Mouse (Mus musculus) megakaryocyte, adult 5-6 weeks (primary cell): ENCODE data around the gene Creb5. TPM values are rescaled to one million over a fixed set of nuclear protein-coding genes. Genes with fewer than 3 reads are reported as not detected.

Experiments
- ATAC-seq: 2 replicates; pipeline ENCODE4 v1.8.0; 2016; ENCODE audit warnings: mild to moderate bottlenecking, inconsistent platforms; ENCODE audit not compliant: poor library complexity, severe bottlenecking
- total RNA-seq, 2 experiments: library from RNA; stranded (forward) in 1 of 2; stranded (reverse) in 1 of 2; fragments of 153-499, 151-499 nt in 1 of 2; fragments of 221-1000, 200-1000 nt in 1 of 2; gene quantifications; 2 replicates each; pipeline versions ENCODE4 v1.2.3 to v1.2.4; 2015 to 2017

The Creb5 gene
- total RNA-seq, 2 experiments from 2014 or later: 0.04 to 0.07 TPM

DNA sequence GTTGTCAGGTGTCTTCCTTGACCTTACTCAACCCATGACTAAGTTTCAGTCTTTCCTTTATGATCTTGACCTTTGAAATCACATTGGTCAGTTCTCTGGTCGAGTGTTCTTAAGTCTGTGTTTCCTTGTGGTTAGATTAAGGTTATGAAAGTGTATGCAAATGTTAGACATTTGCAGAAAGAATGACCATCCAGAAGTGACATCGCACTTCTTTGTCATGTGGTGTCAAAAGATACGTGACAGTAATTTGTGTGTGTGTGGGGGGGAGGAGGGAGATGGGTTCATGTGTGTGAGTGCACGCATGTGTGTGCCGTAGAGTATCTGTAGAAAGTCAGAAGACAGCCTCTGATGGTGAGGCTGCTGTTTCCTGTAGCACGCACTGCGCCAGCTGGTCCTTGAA lies 348.4 kb downstream of the Creb5 start:
- ATAC-seq: no peak

DNA sequence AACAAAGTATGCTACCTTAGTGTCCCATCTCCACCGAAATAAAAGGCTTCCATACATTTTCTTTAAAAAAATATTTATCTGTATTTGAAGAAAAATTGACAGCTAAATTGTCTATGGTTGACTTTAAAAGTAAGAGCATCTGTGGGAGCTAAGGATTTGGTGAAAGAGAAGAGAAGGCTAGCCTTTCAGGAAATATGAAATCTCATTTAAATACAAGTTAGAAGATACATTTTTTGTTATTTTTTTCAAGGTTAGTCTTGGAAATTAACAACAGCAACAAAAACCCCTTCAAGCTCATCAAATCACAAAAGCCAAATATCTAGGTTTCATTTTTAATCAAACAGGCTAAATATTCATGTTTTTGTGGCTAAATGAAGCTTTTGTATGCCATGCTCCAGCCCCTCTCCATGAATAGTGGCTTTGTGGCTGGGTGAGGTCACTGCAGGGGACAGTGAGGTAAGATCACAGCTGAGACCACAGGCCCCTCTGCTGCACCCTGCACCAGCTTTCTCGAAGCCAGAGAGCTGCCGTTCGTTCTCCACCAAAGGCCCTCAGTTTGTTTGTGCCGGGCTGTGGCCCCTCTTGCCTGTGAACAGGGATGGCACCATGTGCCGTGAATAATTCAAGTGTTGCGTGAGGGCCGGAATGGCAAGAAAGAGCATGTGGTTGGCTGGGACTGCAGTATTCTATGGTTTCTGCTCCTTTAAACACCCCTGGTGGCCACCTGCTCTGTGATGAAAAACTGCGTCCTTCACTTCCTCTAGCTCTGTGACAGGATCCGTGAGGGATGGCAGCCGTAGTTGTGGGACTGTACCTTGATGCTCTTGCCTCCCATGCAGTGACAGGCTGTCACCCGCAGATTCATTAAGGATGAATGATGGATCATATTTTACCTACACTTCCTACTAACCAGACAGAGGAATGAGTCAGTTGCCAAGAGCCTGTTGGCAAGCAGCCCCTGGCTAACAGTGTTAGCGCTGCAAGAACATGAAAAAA lies 350.6 kb downstream of the Creb5 start:
- ATAC-seq: no peak

DNA sequence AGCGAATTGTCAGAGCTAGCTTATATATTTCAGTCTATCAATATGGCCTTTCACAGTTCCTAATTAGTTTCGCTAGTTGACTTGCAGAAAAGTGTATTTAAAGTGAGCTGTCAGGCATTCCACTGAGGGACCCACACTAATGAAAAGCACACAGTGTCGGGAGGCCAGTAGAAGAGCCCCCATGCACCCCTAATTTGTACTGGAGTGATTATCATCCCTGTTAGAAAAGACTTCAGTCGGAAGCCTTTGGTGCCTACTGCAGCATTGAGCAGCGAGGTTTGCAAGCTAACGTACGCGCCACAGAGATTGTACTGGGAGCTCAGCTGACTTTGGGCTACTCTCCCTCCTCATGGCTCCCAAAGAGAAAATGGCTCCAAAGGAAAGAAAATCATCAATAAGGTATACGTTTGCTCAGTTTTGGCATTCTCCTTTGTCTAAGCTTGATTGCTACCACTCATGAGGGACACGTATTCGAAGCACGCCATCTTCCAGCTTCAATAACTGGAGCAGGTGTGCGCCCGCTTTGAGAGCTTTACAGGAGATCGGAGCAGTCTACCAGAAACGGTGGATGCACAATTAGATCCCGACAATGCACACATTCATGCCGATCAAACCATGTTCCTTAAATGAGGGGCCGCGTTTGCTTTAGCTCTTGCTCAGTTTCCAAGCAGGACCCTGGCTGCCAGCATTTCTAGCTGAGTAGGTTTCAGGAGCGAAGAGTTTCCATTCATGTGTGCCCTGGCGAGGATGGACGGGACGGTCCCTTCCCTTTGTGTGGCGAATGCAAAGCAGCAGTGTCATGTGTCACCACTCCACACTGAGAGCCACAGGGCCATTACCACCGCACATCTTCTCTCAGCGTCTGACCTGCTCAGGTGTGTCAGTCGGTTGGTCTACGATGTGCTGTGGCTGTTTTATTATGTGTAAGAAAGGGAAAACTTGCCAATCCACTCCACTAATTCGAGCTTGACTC lies 354.8 kb downstream of the Creb5 start:
- no peak for ATAC-seq

DNA sequence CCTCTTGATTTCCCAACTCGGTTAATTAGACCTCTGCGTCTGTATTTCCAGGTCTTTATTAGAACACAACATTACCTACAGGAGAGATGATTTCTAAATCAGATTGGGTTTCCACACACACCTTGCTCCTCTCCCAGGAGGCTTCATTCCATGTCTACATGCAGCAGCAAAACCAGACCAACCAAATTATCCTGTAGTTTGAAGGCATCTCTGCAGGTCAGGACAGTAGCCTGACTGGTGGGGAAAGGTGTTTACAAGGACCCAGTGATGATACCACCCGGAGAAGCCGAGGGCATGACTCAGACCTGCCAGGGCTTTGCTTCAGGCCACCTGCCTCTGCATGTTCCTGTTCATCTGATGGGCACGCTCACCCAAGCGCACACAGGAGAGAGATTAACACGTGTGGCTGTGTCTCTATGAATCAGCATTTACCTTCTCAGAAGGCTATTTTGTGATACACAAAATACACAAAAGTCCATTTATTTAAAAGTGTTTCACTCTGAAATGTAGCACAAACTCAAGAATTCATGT lies 355.8 kb downstream of the Creb5 start:
- no peak for ATAC-seq

DNA sequence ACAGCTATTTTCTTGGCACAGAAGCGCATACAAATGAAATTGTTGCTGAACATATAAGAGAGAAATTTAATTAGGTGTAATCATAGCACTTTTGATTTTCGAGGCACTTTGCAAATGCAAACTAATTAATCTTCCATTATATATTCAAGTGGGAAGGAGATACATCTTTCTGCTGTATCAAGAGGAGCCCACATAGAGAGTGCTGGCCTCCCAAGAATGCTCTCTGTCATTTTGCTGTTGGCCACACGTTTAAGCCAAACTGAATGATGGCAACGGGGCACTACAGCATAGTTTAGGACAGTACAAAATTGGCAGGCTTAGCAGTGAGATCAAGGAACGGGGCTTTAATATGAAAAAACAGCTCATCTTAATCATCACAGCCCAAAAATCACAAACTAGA lies 356.4 kb downstream of the Creb5 start:
- ATAC-seq: no peak

DNA sequence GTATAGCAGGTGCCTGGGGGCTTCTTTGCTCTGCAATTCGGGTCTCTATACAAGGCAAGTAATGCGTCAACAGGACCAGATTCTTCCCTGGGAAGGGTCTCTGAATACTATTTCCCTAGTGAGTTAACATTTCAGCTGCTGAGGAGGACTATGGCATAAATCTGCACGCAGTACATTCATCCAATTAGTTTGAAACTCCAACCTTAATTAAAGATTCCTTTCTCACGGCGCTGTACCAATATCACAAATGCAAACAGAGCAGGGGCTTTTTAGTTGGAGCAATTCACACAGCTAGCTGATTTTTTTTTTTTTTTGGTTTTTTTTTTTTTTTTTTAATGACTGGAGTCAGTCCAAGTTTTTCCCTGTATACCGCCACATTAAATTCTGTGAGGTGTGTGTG lies 357.0 kb downstream of the Creb5 start:
- ATAC-seq: no peak

DNA sequence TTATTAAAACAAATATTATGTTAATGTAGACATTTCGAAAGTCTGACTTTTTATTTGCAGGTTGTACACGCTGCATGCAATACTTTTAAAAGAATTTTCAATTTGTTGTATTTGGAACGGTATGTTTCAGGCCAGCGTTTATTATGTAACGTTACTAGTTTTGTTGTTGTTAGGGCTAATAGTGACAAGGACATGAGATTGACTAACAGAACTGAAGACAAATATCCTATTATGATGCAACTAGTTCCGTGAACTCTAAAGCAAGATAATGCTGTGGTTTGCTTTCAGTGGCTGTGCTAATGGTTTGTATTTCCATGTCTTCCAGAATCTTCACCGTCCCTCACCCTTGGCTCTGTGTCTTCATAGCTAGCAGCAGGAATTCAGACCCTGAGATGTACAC lies 357.9 kb downstream of the Creb5 start:
- no peak for ATAC-seq

DNA sequence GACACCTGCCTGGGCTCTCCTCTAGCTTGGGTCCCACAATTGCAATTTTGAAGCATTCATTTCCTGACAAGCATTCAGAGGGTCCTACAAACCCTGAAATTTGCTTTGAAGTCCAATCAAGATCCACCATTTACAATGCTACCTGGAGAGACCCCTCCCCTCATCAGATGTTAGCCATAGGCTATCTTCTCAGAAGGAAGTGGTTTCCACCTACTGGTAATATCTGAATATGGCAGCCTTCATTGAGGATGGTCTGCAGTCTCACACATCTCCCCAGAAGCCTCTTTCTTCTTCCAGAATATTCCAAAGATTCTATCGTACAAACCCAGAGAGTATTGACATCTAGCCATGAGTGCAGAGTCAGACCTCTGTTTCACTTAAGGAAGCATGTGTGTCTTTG lies 362.7 kb downstream of the Creb5 start:
- ATAC-seq: no peak

DNA sequence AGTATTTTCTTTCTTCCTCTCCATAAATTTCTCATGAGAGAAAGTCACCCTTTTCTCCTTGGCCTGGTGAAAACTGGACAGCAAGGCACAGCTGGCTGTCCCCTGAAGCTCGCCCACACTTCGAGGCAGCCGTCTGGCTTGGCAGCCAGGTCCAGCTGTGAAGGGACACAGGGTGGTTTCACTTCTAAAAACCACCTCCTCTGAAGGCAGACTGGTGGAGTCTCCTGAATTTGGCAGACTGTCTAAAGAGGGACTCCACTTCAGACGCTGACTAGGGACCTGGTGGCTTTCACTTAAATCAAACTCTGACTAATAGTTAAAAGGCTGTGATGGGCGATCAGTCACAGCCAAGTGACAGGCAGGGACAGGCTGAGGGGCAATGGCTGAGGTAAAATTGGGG lies 365.6 kb downstream of the Creb5 start:
- no peak for ATAC-seq

DNA sequence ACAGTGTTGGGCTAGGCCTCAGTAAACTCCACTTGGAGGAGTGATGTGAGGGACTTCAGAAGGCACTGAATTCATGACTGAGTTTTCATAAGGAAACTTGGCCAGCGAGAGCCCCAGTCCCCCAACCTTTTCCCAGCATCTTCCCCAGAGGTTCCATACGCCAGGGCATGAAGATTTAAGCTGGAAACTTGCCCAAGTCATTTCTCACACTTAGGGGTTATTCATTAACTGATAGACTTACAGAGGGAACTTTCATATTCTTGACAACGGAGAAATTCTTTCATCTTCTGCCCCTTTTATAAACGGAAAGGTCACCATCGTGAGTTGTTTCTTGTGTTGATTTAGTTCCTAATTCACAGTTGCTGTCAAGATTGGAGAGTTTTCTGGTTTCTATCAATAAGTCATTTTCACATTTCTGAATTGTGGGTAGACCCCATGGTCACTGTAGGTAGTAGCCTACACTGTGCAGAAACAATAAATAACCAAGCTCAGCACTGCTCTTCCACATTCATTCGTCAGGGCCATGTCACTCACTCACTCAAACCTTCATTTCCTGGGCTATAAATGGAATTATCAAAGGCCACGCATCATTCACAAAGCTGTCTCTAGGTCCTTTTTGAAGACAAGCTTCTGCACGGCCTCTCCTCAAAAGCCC lies 366.8 kb downstream of the Creb5 start:
- ATAC-seq: no peak

DNA sequence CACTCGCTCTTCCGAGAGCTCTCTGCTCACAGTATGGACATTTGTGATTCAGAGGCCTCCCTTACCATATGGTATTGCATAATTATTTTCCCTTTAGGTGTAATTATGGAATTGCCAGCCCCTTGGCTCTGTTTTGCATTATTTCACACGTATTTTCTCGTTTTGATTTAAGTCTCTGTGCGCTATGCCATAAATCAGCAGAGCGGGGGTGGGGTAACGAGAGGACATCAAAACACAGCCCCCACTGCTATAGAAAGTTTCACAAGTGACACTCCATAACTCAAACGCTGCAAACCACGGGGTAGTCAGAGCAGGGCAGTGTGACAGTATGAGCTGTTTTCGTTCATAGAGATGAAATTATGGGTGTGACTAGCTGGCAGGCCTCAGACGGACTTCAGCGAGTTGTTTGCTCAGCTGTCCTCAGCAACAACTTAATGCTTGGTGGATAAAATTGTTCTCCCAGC lies 367.3 kb downstream of the Creb5 start:
- ATAC-seq: no peak

DNA sequence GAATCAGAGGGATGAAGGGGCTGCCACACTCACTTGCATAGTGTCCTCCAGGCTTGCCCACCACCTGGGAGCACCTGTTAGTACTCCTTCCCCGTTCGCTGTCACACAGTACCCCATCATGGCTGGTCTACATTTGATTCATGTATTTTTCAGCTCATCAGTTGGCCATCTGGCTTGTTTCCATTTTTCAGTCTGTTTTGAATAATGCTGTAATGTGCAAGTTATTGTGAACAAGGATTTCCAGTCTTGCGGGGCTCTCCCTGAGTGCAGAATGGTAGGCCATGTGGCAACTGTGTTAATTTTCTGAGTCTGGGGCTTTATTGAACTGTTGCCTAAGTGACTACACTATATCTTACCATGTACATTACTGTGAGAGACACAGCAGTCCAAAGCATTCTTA lies 369.4 kb downstream of the Creb5 start:
- ATAC-seq: no peak

DNA sequence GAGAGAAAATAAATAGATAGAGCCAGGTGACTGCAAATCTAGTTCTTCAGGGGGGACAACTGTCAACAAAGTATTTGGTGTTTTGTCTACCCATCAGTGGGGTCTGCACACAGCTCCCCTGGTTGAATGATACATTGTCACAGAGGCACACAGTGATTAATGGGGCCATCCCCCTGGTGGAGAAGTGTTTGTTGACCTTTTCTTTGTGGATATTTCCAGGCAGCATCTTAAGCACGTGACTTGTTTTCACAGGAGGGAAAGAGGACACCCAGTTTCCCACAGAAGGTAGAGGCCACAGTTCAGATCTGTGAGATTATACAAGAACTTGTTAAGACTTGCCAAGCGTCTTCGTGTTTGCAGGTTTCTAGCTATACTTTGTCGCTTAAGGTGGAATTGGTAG lies 370.4 kb downstream of the Creb5 start:
- ATAC-seq: no peak

DNA sequence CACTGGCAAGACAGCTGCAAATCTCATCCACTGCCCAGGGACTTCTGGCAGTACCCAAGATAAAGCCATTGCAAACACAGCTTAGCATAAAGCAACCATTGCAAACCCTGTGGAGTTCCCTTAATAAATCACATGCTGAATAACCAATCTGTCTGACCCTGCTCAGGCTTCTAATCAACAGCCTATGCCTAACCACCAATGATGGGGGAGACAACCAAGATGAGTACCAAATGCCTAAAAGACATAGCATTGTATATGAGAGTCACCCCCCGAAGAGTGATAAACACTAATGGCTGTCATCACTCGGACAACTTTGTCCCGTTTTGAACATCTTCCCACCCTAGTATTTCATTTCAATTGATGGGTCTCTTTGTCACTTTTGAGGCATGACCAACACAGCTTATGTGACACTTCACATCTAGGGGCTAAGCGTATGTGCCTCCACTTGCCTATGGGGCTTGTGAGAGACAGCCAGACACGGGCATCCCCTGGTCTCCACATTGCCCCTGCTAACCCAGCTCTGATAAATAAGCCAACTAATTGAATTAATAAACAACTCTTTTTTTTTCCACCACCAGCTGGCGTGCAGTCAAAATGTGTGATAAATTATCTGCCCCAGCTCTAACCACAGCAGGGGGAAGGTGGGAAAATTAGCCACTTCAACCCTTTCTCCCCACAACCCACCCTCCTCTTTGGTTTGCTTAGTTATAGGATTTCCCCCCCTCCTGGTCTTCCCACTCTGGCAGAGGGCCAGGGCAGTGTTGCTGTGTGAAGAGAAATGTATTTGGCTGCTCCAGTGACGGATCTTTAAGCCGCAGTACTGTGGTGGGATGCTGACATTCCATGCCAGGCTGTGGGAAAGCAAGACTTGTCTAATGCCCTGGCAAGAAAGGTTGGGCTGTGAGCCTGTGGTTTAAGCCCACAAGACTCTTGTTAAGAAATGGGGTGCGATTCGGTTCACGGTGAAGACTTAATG lies 376.1 kb downstream of the Creb5 start:
- no peak for ATAC-seq

DNA sequence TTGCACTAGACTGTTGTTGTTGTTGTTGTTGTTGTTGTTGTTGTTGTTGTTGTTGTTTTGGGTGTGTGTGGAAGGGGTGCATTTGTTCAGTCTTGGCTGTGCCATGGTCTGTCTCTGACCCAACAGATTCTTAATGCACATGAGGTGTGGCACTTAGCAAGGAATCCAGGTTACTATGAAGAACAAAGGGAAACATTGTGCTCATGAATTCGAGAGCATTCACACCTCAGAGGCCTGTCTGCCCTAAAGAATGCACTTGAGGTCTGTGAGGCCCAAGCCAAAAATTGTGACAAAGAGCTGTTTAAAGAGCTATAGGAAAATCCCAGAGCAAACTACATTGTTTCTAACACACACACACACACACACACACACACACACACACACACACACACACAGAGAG lies 377.7 kb downstream of the Creb5 start:
- ATAC-seq: no peak

DNA sequence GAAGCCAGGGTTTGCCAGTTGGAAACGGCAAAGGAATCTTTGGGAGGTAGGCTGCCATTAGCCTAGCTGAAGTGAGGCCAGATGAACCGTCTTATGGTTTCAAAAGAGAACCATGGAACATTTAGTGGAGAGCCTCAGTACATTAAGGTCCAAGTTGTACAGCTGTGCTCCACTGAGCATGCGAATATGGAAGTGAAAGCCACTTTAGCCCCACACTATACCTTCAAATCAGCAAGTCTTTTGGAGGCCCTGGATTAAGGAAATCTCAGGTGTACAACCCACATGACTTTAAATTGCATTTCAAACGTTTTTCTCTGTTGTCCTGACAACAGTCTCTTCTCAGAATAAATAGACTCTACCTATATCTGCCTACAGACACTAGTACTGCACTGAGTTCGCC lies 379.4 kb downstream of the Creb5 start:
- no peak for ATAC-seq

DNA sequence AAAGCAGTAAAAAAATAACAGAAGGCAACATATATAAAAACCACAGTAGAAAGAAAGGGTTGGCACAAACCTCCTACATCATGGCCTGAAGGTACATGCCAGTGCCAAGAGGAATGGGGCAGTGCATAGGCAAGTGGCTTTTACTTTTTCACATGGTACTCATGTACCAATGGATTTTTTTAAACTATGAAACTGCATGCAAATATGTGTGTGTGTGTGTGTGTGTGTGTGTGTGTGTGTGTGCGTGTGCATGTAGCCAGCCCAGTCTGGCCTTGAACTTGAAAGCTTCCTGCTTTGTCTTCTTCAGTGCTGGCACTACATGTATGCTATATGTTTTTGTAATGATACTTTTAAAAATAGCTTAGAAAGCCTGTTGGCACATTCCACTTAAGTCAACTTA lies 391.2 kb downstream of the Creb5 start:
- ATAC-seq: no peak

DNA sequence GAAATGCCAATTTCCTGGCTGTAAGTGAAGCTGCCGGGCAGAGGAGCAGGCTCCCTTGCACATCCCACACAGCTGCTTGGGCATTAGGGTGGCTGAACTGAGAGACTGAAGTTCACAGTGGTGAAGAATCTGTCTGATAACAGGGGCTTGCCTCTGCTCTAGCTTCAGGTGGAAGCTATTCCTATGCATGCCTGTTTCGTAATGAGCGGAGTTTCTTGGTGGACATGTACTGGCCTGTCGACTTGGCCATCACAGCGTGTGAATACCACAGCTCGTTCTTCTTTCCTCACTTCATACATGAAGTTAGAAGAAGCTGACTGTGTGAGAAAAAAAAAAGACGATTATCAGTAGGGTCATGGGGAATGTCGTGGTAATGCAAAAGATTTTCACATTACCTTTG lies 393.0 kb downstream of the Creb5 start:
- ATAC-seq: no peak

DNA sequence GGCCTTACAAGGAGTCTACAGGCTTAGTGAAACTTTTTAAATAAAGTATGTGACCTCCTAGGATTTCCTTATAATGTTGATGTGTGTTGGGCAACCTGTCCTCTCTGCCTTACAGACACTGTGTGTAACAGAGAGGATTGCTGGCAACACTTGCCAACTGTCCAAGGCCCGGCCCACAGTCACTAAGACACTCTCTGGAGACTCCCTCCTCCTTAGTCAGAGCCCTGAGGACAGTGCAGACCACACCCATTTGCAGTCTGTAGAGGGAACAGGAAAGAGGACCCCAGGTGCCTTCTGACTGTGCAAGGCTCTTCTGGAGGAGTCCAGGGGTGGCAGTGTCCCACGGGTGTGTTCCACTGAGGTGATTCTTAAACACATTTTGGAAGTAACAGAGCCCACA lies 397.3 kb downstream of the Creb5 start:
- no peak for ATAC-seq

DNA sequence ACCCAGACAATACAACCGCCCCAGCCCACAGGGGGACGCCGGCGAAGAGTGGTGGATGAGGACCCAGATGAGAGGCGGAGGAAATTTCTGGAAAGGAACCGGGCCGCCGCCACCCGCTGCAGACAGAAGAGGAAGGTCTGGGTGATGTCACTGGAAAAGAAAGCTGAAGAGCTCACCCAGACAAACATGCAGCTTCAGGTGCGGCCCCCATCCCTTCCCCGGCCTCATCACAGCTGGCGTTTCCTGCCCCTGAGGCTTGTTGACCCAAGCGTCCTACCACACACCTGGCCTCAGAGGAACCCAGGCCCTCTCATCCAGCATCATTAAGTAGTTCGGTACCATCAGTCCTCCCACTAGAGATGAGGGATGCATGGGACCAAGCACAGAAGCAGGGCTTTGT lies 398.3 kb downstream of the Creb5 start:
- no peak for ATAC-seq
